Mouse (Mus musculus) midbrain, embryonic 16.5 days (tissue): ENCODE results near the gene Elob. TPM values are rescaled to one million over a fixed set of nuclear protein-coding genes. Genes with fewer than 3 reads are reported as not detected.

Experiments
- ATAC-seq: fragments of 200-750 bp; cut with Nextera tagmentation; 2 replicates; pipeline ENCODE4 v1.8.0; 2017; ENCODE audit warnings: moderate TSS enrichment
- H3K27ac ChIP-seq: fragments of 300-500 bp; sonication (generic); 2 replicates; pipeline ENCODE4 v1.5.1; 2014; ENCODE audit warnings: mild to moderate bottlenecking, low read length, mixed read lengths
- H3K27me3 ChIP-seq: fragments of 300-500 bp; sonication (generic); 2 replicates; pipeline ENCODE4 v1.6.1; 2014; ENCODE audit warnings: low read depth, low read length, mixed read lengths; ENCODE audit not compliant: control insufficient read depth, insufficient read depth
- H3K36me3 ChIP-seq: fragments of 300-500 bp; sonication (generic); 2 replicates; pipeline ENCODE4 v1.6.1; 2014; ENCODE audit warnings: mild to moderate bottlenecking, low read length, moderate library complexity, mixed read lengths; ENCODE audit not compliant: control insufficient read depth, insufficient read depth
- H3K4me1 ChIP-seq: fragments of 300-500 bp; sonication (generic); 2 replicates; pipeline ENCODE4 v1.6.1; 2014; ENCODE audit warnings: mild to moderate bottlenecking, low read length, mixed read lengths; ENCODE audit not compliant: control insufficient read depth, insufficient read depth
- H3K4me2 ChIP-seq: fragments of 300-500 bp; sonication (generic); 2 replicates; pipeline ENCODE4 v1.6.1; 2014; ENCODE audit warnings: mild to moderate bottlenecking, low read length, mixed read lengths
- H3K4me3 ChIP-seq: fragments of 300-500 bp; sonication (generic); 2 replicates; pipeline ENCODE4 v1.5.1; 2014; ENCODE audit warnings: low read depth, mild to moderate bottlenecking, low read length, moderate library complexity, mixed read lengths
- H3K9ac ChIP-seq: fragments of 300-500 bp; sonication (generic); 2 replicates; pipeline ENCODE4 v1.6.1; 2014; ENCODE audit warnings: low read depth, low read length, mixed read lengths
- H3K9me3 ChIP-seq: fragments of 300-500 bp; sonication (generic); replicated peaks from 2 replicates; pipeline ENCODE4 v1.6.1; 2014; ENCODE audit warnings: mild to moderate bottlenecking, low read length, mixed read lengths; ENCODE audit not compliant: control insufficient read depth, poor library complexity, severe bottlenecking
- WGBS: fragments of 180-500 bp; shearing (Covaris S2); extraction: QIAGEN DNeasy Blood & Tissue Kit; methylation state at CpG from one replicate; pipeline ENCODE4 v1.1.7; 2014; 5-methylcytosine and 5-hydroxymethylcytosine counted together
- microRNA-seq: library from miRNA; unstranded; fragments of <30 nt; microRNA quantifications from one replicate; pipeline ENCODE4, GENCODE M21; 2017
- polyA plus RNA-seq: library from polyadenylated mRNA; unstranded; fragments of >200 nt; fragmentation: Nextera tagmentation; extraction: Ambion mirVana; gene quantifications from 2 replicates; pipeline ENCODE4 v1.2.1, GENCODE M21; 2015

Elob gene
- polyA plus RNA-seq, 1 experiment from 2014 or later = 1,162 TPM

- Histone ChIP-seq H3K27ac (no peak overlapping the region), H3K4me1 (peaks cover 4% of the 10 kb centered on the region; the same call in 1 of the 2 replicates), H3K9ac (no peak overlapping the region), H3K36me3 (peaks cover 8% of the 10 kb centered on the region), H3K9me3 (no peaks in the 10 kb centered on the region), H3K4me3 (no peak overlapping the region), H3K27me3 (no peaks in the 10 kb centered on the region), H3K4me2 (no peak overlapping the region)
- ATAC-seq = no peak
- WGBS = 82% methylated on average over 2 of the region's 2 CpGs
Measured at GRCm38 (mm10) chr17:23777141-23777540, 51.8 kb downstream of the Elob start.

DNA sequence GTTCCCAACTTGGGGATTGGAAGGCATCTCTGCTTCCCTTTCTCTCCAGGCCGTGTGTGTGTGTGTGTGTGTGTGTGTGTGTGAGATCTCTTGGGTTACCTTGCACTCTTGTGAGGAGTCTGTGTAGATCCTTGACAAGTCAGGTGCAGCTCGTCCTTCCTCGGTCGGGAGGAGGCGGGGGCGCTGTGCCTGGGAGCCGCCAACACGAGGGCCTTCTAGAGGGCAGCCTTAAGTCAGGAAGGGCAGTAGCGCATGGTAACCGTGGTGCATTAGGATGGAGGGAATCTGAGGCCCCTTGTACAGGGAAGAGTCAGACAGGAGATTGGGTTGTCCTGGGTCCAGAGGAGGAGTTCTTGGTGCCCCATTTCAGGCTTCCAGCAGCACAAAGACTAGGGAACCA lies 52.7 kb downstream of the Elob start:
- Histone ChIP-seq H3K4me3 (no peak overlapping the region), H3K4me1 (peaks cover 7% of the 10 kb centered on the region; the same call in 1 of the 2 replicates), H3K9ac (no peak overlapping the region), H3K27me3 (no peaks in the 10 kb centered on the region), H3K9me3 (no peaks in the 10 kb centered on the region), H3K27ac (no peak overlapping the region), H3K36me3 (peaks cover 8% of the 10 kb centered on the region), H3K4me2 (no peak overlapping the region)
- 78% methylated on average over 10 of the region's 10 CpGs for WGBS
- no peak for ATAC-seq

Small RNA genes within 50 kb of the gene (microRNA-seq; reads per million reads assigned to microRNA genes)
- gene Mir5125 = 1.4 reads per million

Other genes with a start within 250 kb of the Elob start
- gene Zfp13, start 229.6 kb downstream of the Elob start, polyA plus RNA-seq = 28.4 and 29.4 TPM in 2 replicates
- not detected in 2 replicates for gene Zscan10, start 228.3 kb downstream of the Elob start, polyA plus RNA-seq
- gene Mmp25, start 183.9 kb downstream of the Elob start, polyA plus RNA-seq = 0.94 and 1.6 TPM in 2 replicates
- gene Bicdl2, start 168.6 kb downstream of the Elob start, polyA plus RNA-seq = 0.15 TPM in 1 of 2 replicates, not detected in the other
- 129 and 137 TPM in 2 replicates for gene Hcfc1r1, start 155.5 kb downstream of the Elob start, polyA plus RNA-seq
- 34.4 and 36.0 TPM in 2 replicates for gene Thoc6, start 155.3 kb downstream of the Elob start, polyA plus RNA-seq
- gene Tnfrsf12a, start 151.7 kb downstream of the Elob start, polyA plus RNA-seq = 2.5 and 2.6 TPM in 2 replicates
- 0.52 and 1.2 TPM in 2 replicates for gene Cldn6, start 149.9 kb downstream of the Elob start, polyA plus RNA-seq
- gene Cldn9, start 145.1 kb downstream of the Elob start, polyA plus RNA-seq = 0.62 and 0.67 TPM in 2 replicates
- 0.07 and 0.19 TPM in 2 replicates for gene 1520401A03Rik, start 106.4 kb downstream of the Elob start, polyA plus RNA-seq
- 17.9 and 19.7 TPM in 2 replicates for gene Pkmyt1, start 102.8 kb downstream of the Elob start, polyA plus RNA-seq
- gene Paqr4, start 88.3 kb downstream of the Elob start, polyA plus RNA-seq = 70.9 and 75.7 TPM in 2 replicates
- gene Kremen2, start 83.3 kb downstream of the Elob start, polyA plus RNA-seq = 1.6 and 1.8 TPM in 2 replicates
- gene Flywch1, start 57.5 kb downstream of the Elob start, polyA plus RNA-seq = 205 and 220 TPM in 2 replicates
- gene Flywch2, start 43.1 kb downstream of the Elob start, polyA plus RNA-seq = 76.8 and 81.3 TPM in 2 replicates
- gene Srrm2, start 38.6 kb downstream of the Elob start, polyA plus RNA-seq = 467 and 529 TPM in 2 replicates
- gene Prss33, start 6.9 kb upstream of the Elob start, polyA plus RNA-seq = 0.18 TPM in 1 of 2 replicates, not detected in the other
- not detected in 2 replicates for gene Prss32, start 14.7 kb upstream of the Elob start, polyA plus RNA-seq
- gene Prss41, start 15.0 kb upstream of the Elob start, polyA plus RNA-seq = 0.88 and 1.6 TPM in 2 replicates
- not detected in 2 replicates for gene Prss21, start 38.9 kb upstream of the Elob start, polyA plus RNA-seq
- gene Dcpp1, start 51.7 kb upstream of the Elob start, polyA plus RNA-seq = not detected in 2 replicates
- gene Dcpp2, start 51.7 kb upstream of the Elob start, polyA plus RNA-seq = not detected in 2 replicates
- not detected in 2 replicates for gene Dcpp3, start 88.3 kb upstream of the Elob start, polyA plus RNA-seq
- gene Sbp, start 112.5 kb upstream of the Elob start, polyA plus RNA-seq = not detected in 2 replicates
- not detected in 2 replicates for gene Sbpl, start 126.1 kb upstream of the Elob start, polyA plus RNA-seq
- 0.24 TPM in 1 of 2 replicates, not detected in the other for gene Prss30, start 151.4 kb upstream of the Elob start, polyA plus RNA-seq
- not detected in 2 replicates for gene Prss22, start 169.0 kb upstream of the Elob start, polyA plus RNA-seq
- gene Prss27, start 209.0 kb upstream of the Elob start, polyA plus RNA-seq = 0.19 and 0.27 TPM in 2 replicates
- 72.7 and 75.2 TPM in 2 replicates for gene Kctd5, start 244.3 kb upstream of the Elob start, polyA plus RNA-seq